Mouse (Mus musculus) midbrain, embryonic 15.5 days (tissue): Measurements from ENCODE around the gene Mrps18b. TPM values are rescaled to one million over a fixed set of nuclear protein-coding genes. Genes with fewer than 3 reads are reported as not detected.
"Not testable (repeated sequence)": the region's sequence is repeated elsewhere in the genome, so short reads cannot be mapped to it uniquely, and the experiment has no call there.

ENCODE experiments used
- ATAC-seq: fragments of 200-750 bp; cut with Nextera tagmentation; replicated peaks from 2 replicates; pipeline ENCODE4 v1.8.0; 2017; ENCODE audit warnings: moderate TSS enrichment
- H3K27ac ChIP-seq: fragments of 300-500 bp; sonication (generic); 2 replicates; pipeline ENCODE4 v1.5.1; 2015; ENCODE audit warnings: mild to moderate bottlenecking, inconsistent platforms
- H3K27me3 ChIP-seq: fragments of 300-500 bp; sonication (generic); replicated peaks from 2 replicates; pipeline ENCODE4 v1.6.1; 2015; ENCODE audit warnings: inconsistent platforms
- H3K36me3 ChIP-seq: fragments of 300-500 bp; sonication (generic); replicated peaks from 2 replicates; pipeline ENCODE4 v1.6.1; 2015; ENCODE audit warnings: inconsistent platforms
- H3K4me1 ChIP-seq: fragments of 300-500 bp; sonication (generic); 2 replicates; pipeline ENCODE4 v1.6.1; 2015; ENCODE audit warnings: inconsistent platforms
- H3K4me2 ChIP-seq: fragments of 300-500 bp; sonication (generic); 2 replicates; pipeline ENCODE4 v1.6.1; 2015; ENCODE audit warnings: inconsistent platforms, mild to moderate bottlenecking, moderate library complexity
- H3K4me3 ChIP-seq: fragments of 300-500 bp; sonication (generic); 2 replicates; pipeline ENCODE4 v1.5.1; 2015; ENCODE audit warnings: mild to moderate bottlenecking, inconsistent platforms
- H3K9ac ChIP-seq: fragments of 300-500 bp; sonication (generic); 2 replicates; pipeline ENCODE4 v1.6.1; 2015; ENCODE audit warnings: mild to moderate bottlenecking, inconsistent platforms
- H3K9me3 ChIP-seq: fragments of 300-500 bp; sonication (generic); 2 replicates; pipeline ENCODE4 v1.6.1; 2016; ENCODE audit warnings: inconsistent platforms
- WGBS: fragments of 180-500 bp; shearing (Covaris S2); methylation state at CpG from one replicate; pipeline ENCODE4 v1.1.7; 2015; ENCODE audit warnings: mixed read lengths; 5-methylcytosine and 5-hydroxymethylcytosine counted together
- polyA plus RNA-seq: library from polyadenylated mRNA; unstranded; fragments of >200 nt; fragmentation: Nextera tagmentation; extraction: Ambion mirVana; gene quantifications from 2 replicates; pipeline ENCODE4 v1.2.1, GENCODE M21; 2015

Mrps18b gene
- 49.3 and 54.2 TPM in 2 replicates for polyA plus RNA-seq

DNA sequence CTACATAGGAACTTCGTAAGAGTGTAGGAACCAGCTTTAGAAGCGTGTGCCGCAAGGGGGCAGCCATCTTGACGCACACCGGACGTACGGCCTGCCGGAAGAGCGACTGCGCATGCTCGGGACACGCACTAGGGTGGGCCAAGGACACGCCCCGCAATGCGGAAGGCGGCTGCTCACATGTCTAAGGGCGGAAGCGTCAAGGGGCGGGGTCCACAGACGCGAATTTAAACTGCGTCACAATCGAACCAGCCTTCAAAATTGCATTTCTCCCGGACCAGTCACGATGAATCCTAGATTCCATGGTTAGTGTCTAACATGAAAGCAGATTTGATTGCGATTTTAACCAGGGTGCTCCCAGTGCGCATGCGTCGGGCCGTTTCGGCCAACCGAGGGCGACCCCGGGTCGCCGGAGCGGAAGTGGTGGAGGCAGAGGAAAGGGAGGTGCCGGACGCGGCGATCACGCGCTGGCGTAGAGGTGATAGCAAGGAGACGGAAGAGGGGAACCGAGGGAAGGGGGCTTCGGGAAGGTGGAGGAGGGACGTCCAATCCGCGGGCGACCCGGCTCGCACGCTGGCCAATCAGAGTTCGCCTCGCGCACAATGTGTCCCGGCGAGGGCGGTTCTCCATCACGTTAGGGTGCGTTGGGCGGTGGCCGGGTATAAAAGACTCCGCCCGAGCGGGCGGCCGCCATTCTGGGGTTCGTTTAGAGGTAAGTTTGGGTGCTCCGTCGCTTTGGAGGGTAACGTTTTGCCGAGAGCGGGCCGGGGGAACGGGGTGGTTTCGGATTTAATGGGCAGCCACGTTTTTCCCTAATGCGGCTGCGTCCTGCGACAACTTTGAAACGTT, at the start of gene Mrps18b, which contains the start of gene Ppp1r10:
TSS of gene Mrps18b (minus strand) at position 93 of the 846 bp plus-strand sequence.
TSS of gene Ppp1r10 (plus strand) at position 138 of the 846 bp plus-strand sequence.
- WGBS, result under 1% methylated on average over 83 of the region's 83 CpGs
- Histone ChIP-seq H3K4me3 (peak within 1 kb of the TSS; percentile 57), H3K9ac (peak within 1 kb of the TSS; percentile 89), H3K36me3 (0 out of 2 replicates have a peak, but pooled peaks cover 5% of the 10 kb centered on the region), H3K27ac (peak within 1 kb of the TSS; percentile 96), H3K4me2 (peak within 1 kb of the TSS; percentile 75), H3K9me3 (no peaks in the 10 kb centered on the region), H3K4me1 (peaks cover 35% of the 10 kb centered on the region), H3K27me3 (no peaks in the 10 kb centered on the region)
- ATAC-seq, result peak; percentile 93

DNA sequence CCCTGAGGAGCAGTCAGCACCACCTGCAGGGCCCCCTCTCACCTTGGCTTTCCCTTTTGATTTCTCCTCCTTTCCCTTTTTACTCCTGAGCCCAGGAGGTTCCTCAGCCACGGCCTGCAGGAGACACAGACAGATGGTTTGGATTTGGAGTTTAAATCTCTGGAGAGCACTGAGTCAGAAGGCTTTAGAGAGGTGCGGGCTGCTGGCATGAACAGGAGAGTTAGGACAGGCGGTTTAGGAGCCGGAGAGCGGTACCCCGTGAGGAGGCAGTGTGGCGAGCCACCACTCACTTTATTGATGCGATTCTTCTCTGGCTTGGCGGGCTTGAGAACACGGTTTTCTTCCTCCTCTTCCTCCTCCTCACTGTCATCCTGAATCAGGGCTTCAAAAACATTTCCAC, 47.1 kb upstream of the Mrps18b start:
- peaks cover 55% of the 10 kb centered on the region for H3K36me3 ChIP-seq
- no peak overlapping the region for H3K4me2 ChIP-seq
- peaks cover 11% of the 10 kb centered on the region for H3K4me1 ChIP-seq
- ATAC-seq, result no peak
- no peaks in the 10 kb centered on the region for H3K27me3 ChIP-seq
- no peaks in the 10 kb centered on the region for H3K9me3 ChIP-seq
- 89% methylated on average over 10 of the region's 10 CpGs for WGBS
- H3K4me3 ChIP-seq, result no peak overlapping the region
- H3K9ac ChIP-seq, result no peak overlapping the region
- no peak overlapping the region for H3K27ac ChIP-seq

DNA sequence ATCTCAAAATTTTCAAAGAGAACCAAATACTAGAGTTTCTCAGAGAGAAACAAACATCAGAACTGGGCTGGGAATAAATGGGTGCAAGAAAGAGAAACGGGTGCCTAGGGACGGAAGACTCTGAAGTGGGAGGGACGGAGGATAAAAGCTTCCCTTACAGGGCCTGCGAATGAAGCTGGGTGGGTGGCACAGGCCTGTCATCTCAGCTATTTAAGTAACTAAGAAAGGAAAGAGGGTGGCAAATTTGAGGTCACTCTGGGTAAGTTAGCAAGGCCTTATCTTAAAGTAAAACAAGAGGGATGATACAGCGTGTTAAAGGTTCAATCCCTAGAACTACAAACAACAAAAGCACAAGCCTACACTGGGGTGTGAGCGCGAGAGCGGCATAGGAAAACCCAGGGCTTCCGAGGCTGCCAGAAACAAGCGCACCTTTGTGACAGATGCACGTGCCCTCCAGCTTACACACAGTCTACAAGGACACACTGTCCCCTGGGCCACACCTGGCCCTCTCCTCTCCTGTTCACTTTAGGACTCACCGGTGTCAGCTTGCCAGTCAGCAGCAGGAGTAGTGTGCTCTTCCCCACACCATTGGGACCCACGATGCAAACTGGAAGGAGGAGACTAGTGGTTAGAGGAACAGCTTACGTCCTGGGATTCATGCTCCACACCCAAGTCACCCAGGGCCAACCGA, 42.5 kb upstream of the Mrps18b start:
- Histone ChIP-seq H3K4me1 (no peaks in the 10 kb centered on the region), H3K9me3 (no peaks in the 10 kb centered on the region), H3K27me3 (no peaks in the 10 kb centered on the region), H3K4me3 (no peak overlapping the region), H3K9ac (no peak overlapping the region), H3K27ac (no peak overlapping the region), H3K4me2 (no peak overlapping the region), H3K36me3 (peaks cover 67% of the 10 kb centered on the region)
- 96% methylated on average over 15 of the region's 15 CpGs for WGBS
- ATAC-seq, result no peak

DNA sequence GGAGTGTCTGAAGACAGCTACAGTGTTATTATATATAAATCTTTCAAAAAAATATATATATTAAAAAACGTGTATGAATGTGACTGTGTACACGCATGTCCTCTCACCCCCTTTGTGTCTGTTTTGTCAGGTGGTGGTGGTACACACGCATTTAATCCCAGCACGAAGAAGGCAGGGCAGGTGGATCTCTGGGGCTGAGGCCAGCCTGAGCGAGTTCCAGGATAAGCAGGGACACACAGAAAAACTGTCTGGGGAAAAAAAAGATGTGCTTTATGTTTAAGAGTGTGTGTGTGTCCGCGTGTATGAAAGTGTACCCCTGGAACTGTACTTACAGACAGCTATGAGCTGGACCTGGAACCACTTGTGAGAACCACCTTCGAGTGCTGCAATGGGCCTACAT, 38.5 kb upstream of the Mrps18b start:
- ATAC-seq, result no peak
- no peaks in the 10 kb centered on the region for H3K27me3 ChIP-seq
- no peak overlapping the region for H3K27ac ChIP-seq
- peaks cover 31% of the 10 kb centered on the region for H3K36me3 ChIP-seq
- WGBS, result 82% methylated on average over 8 of the region's 8 CpGs
- no peak overlapping the region for H3K4me2 ChIP-seq
- no peaks in the 10 kb centered on the region for H3K9me3 ChIP-seq
- H3K9ac ChIP-seq, result no peak overlapping the region
- H3K4me1 ChIP-seq, result no peaks in the 10 kb centered on the region
- no peak overlapping the region for H3K4me3 ChIP-seq

DNA sequence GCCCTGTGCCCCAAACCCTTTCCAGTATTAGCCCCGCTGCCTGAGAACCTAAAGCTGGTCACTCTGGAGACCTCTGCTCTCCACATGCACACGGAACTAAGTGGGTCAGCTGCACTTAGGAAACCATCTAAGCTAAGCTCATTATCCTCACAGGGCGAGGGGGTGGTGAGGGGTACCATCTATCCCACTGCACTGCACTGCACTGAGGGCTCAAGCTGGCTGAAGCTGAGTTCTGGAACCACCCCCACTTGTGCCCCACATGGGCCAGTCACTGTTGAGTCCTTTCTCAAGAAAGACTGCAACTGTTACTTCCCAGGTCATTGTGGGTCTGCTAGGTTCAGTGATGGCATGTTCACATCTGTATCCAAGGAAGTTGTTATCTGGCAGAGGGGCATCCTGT, 36.4 kb upstream of the Mrps18b start:
- not testable (repeated sequence) for H3K9me3 ChIP-seq, H3K4me2 ChIP-seq, H3K27me3 ChIP-seq, H3K9ac ChIP-seq, H3K4me3 ChIP-seq, H3K4me1 ChIP-seq, H3K27ac ChIP-seq, ATAC-seq
- WGBS, result 84% methylated on average over 3 of the region's 3 CpGs
- peaks cover 13% of the 10 kb centered on the region for H3K36me3 ChIP-seq

DNA sequence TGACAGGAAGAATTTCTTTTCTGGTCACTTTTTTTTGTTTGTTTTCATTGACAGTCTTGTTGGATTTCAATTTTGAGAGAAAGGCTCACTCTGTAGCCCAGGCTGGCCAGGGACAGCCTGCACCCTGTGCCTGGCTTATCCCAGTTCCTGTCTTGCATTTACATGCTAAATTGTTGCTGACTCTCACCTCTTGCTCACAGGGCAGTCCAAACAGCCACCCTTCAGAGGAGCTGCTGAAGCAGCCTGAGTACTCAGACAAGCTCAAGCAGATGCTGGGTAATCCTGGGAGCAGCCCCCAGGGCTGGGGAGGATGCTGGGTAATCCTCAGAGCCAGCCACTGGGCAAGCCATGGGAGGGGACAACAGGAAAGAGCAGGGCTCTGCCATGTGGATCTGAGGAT, 34.8 kb upstream of the Mrps18b start:
- not testable (repeated sequence) for H3K27me3 ChIP-seq, H3K9ac ChIP-seq, ATAC-seq, H3K27ac ChIP-seq, H3K36me3 ChIP-seq, H3K4me2 ChIP-seq, H3K4me1 ChIP-seq, H3K9me3 ChIP-seq, H3K4me3 ChIP-seq

DNA sequence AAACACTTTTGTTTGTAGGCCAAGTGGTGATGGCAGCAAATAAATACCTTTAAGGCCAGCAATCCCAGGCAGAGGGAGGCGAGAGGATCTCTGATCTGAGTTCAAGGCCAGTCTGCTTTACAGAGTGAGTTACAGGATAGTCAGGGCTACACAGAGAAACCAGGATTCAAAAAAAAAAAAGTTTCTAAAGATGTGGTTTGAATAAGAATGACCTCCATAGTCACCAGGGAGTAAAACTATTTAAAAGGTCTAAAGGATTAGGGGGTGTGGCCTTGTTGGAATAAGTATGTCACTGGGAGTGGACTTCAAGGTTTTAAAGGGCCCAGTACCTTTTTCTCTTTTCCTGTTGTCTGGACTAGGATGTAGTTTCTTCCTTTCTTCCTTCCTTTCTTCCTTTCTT, 23.8 kb upstream of the Mrps18b start:
- no peak overlapping the region for H3K9ac ChIP-seq
- ATAC-seq, result no peak
- no peak overlapping the region for H3K4me3 ChIP-seq
- H3K9me3 ChIP-seq, result no peaks in the 10 kb centered on the region
- no peaks in the 10 kb centered on the region for H3K36me3 ChIP-seq
- no peaks in the 10 kb centered on the region for H3K4me1 ChIP-seq
- H3K4me2 ChIP-seq, result no peak overlapping the region
- no peaks in the 10 kb centered on the region for H3K27me3 ChIP-seq
- 60% methylated on average over 1 of the region's 1 CpGs for WGBS
- no peak overlapping the region for H3K27ac ChIP-seq

DNA sequence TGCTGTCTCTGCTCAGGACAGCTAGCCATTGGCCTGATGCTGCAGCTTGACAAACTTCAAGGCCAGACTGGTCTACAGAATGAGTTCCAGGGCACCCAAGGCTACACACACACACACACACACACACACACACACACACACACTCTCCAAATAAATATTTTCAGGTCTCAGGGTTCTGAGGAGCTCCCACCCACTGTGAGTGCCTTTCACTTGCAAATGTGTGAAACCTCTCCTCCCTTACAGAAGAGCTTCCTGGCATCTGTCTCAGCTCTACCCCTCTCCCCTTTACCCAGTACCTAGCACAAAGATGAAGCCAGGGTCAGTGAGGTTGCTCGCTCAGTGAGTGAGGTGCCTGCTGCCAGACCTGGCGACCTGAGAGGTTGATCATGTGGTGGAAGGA, 22.9 kb upstream of the Mrps18b start:
- H3K4me1 ChIP-seq, result no peaks in the 10 kb centered on the region
- H3K27me3 ChIP-seq, result no peaks in the 10 kb centered on the region
- H3K4me3 ChIP-seq, result no peak overlapping the region
- ATAC-seq, result no peak
- H3K4me2 ChIP-seq, result no peak overlapping the region
- no peak overlapping the region for H3K27ac ChIP-seq
- 54% methylated on average over 2 of the region's 2 CpGs for WGBS
- no peaks in the 10 kb centered on the region for H3K9me3 ChIP-seq
- H3K36me3 ChIP-seq, result no peaks in the 10 kb centered on the region
- H3K9ac ChIP-seq, result no peak overlapping the region

DNA sequence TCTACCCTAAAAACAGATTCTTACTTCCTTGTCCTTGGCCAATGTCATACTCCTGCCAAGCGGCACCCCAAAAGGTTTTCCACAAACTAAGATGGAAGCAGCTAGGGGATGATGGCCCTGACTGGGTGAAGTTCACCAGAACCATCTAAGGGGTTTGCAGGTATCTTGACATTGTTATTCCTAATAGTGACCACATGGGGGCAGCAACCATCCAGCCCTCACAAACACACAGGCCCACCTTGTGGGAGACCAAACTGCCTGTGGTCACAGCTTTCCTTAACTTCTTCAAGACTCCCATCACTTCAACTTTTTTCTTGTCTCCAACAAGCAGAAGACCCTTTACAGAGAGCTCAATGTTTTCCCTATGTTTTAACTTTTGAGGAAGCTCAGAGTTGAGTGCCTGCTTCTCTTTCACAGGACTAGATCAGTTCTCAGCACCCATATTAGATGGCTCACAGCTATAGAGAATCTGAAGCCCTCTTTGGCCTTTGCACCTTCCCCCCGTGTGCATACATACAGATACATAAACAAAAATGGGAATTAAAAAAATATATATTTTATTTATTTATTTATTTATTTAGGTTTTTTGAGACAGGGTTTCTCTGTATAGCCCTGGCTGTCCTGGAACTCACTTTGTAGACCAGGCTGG, 21.6 kb upstream of the Mrps18b start:
- H3K27me3 ChIP-seq, result no peaks in the 10 kb centered on the region
- no peaks in the 10 kb centered on the region for H3K36me3 ChIP-seq
- no peak overlapping the region for H3K4me2 ChIP-seq
- 34% methylated on average over 2 of the region's 2 CpGs for WGBS
- H3K9me3 ChIP-seq, result no peaks in the 10 kb centered on the region
- no peak overlapping the region for H3K9ac ChIP-seq
- H3K4me3 ChIP-seq, result no peak overlapping the region
- no peak overlapping the region for H3K27ac ChIP-seq
- peak; percentile 73; the same call in 1 of the 2 replicates for ATAC-seq
- no peaks in the 10 kb centered on the region for H3K4me1 ChIP-seq

DNA sequence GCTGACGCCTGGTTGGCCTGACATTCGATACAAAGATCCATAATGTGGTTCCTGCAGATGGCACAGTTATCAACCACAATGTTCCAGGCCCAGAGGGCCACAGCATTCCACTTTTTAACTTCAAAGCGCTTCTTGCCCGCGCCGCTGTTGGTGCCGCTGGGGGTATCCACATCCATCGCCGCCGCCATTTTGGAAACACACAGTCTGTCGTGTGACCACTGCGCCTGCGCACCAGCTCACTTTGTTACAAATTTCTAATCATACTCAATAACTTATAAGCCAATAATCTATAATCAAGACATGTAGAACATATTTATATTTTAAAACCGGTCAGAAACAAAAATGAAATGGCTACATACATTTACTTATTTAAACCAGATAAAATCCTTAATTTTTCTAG, 19.6 kb upstream of the Mrps18b start:
- H3K27ac ChIP-seq, ATAC-seq, H3K4me2 ChIP-seq, H3K4me3 ChIP-seq, H3K9me3 ChIP-seq, H3K4me1 ChIP-seq, H3K36me3 ChIP-seq, H3K9ac ChIP-seq, H3K27me3 ChIP-seq: not testable (repeated sequence)
- 89% methylated on average over 14 of the region's 14 CpGs for WGBS

DNA sequence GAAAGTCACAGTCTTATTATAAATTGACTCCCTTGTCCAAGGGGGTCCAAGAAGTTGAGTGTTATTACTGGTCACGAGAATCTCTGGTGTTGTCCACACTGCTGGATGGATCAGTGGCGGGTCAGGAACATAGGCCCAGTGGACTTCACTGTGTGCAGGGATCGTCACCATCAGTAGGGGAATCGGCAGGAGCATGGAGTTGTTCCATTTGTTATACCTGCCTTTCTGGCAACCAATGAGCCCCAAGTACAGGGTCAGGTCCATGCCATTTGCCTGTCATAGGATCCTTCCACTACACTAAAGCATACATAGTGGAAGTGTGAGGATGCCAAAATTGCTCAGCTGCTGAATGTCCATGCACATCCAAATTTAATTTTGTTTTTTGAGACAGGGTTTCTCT, 16.4 kb upstream of the Mrps18b start:
- no peak overlapping the region for H3K9ac ChIP-seq
- ATAC-seq, result no peak
- no peak overlapping the region for H3K27ac ChIP-seq
- peaks cover 35% of the 10 kb centered on the region for H3K36me3 ChIP-seq
- H3K4me1 ChIP-seq, result no peaks in the 10 kb centered on the region
- H3K4me3 ChIP-seq, result no peak overlapping the region
- H3K9me3 ChIP-seq, result no peaks in the 10 kb centered on the region
- H3K4me2 ChIP-seq, result no peak overlapping the region
- 87% methylated on average over 4 of the region's 4 CpGs for WGBS
- H3K27me3 ChIP-seq, result no peaks in the 10 kb centered on the region

DNA sequence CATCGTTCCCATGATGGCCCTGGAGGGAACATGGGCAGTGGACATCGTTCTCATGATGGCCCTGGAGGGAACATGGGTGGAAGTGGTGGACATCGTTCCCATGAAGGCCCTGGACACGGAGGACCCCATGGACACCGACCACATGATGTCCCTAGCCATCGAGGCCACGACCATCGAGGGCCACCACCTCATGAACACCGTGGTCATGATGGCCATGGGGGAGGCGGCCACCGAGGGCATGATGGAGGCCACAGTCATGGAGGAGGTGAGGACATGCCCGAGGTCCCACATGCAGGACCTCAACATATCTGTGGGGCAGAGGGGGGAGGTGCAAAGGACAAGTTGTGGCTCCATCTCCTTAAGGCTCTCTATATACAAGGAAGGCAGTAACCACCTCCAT, 14.4 kb upstream of the Mrps18b start:
- peaks cover 52% of the 10 kb centered on the region for H3K36me3 ChIP-seq
- peak; percentile 32; the same call in 1 of the 2 replicates for ATAC-seq

More for the DNA sequence above, 14.4 kb upstream of the Mrps18b start:
- Histone ChIP-seq H3K9me3 (no peaks in the 10 kb centered on the region), H3K9ac (no peak overlapping the region), H3K4me2 (no peak overlapping the region), H3K4me3 (no peak overlapping the region), H3K4me1 (no peaks in the 10 kb centered on the region), H3K27ac (no peak overlapping the region), H3K27me3 (no peaks in the 10 kb centered on the region)
- WGBS, result 98% methylated on average over 12 of the region's 12 CpGs
